Mouse (Mus musculus): ENCODE measurements around the gene Rtn2.

Gene Rtn2

GRCm38 (mm10) chr7:19282385-19282784, at the start of gene Rtn2:
Rtn2 (plus strand) TSS chr7:19282624.
- DNase-seq (ENCODE audit: low read depth, low spot score), result peak; percentile 95

GRCm38 (mm10) chr7:19234652-19235051, 47.8 kb upstream of the Rtn2 start:
- no peak for DNase-seq (ENCODE audit: low read depth, low spot score)

GRCm38 (mm10) chr7:19235092-19235671, 47.2 kb upstream of the Rtn2 start:
- DNase-seq (ENCODE audit: low read depth, low spot score), result no peak

GRCm38 (mm10) chr7:19236411-19236810, 46.0 kb upstream of the Rtn2 start:
- no peak for DNase-seq (ENCODE audit: low read depth, low spot score)

GRCm38 (mm10) chr7:19238344-19238743, 44.1 kb upstream of the Rtn2 start:
- DNase-seq (ENCODE audit: low read depth, low spot score), result no peak

GRCm38 (mm10) chr7:19239423-19239822, 43.0 kb upstream of the Rtn2 start:
- DNase-seq (ENCODE audit: low read depth, low spot score), result peak; percentile 91

GRCm38 (mm10) chr7:19239986-19240385, 42.4 kb upstream of the Rtn2 start:
- DNase-seq (ENCODE audit: low read depth, low spot score), result no peak

GRCm38 (mm10) chr7:19240905-19241463, 41.4 kb upstream of the Rtn2 start:
- no peak for DNase-seq (ENCODE audit: low read depth, low spot score)

- no peak for DNase-seq (ENCODE audit: low read depth, low spot score)
Observed at GRCm38 (mm10) chr7:19242005-19242404, 40.4 kb upstream of the Rtn2 start.

GRCm38 (mm10) chr7:19243858-19244257, 38.6 kb upstream of the Rtn2 start:
- DNase-seq (ENCODE audit: low read depth, low spot score), result no peak

GRCm38 (mm10) chr7:19245083-19245482, 37.3 kb upstream of the Rtn2 start:
- DNase-seq (ENCODE audit: low read depth, low spot score), result no peak

GRCm38 (mm10) chr7:19246855-19247254, 35.6 kb upstream of the Rtn2 start:
- no peak for DNase-seq (ENCODE audit: low read depth, low spot score)

GRCm38 (mm10) chr7:19247511-19247910, 34.9 kb upstream of the Rtn2 start:
- DNase-seq (ENCODE audit: low read depth, low spot score), result no peak

GRCm38 (mm10) chr7:19252078-19252477, 30.3 kb upstream of the Rtn2 start:
- no peak for DNase-seq (ENCODE audit: low read depth, low spot score)

GRCm38 (mm10) chr7:19253437-19253836, 29.0 kb upstream of the Rtn2 start:
- DNase-seq (ENCODE audit: low read depth, low spot score), result no peak

- peak; percentile 50 for DNase-seq (ENCODE audit: low read depth, low spot score)
Observed at GRCm38 (mm10) chr7:19255395-19255794, 27.0 kb upstream of the Rtn2 start.

- peak; percentile 64 for DNase-seq (ENCODE audit: low read depth, low spot score)
Observed at GRCm38 (mm10) chr7:19256567-19256966, 25.9 kb upstream of the Rtn2 start.

- peak; percentile 98 for DNase-seq (ENCODE audit: low read depth, low spot score)
Observed at GRCm38 (mm10) chr7:19257390-19258022, 24.9 kb upstream of the Rtn2 start.

GRCm38 (mm10) chr7:19258336-19258735, 24.1 kb upstream of the Rtn2 start:
- DNase-seq (ENCODE audit: low read depth, low spot score), result no peak

- DNase-seq (ENCODE audit: low read depth, low spot score), result no peak
Observed at GRCm38 (mm10) chr7:19265147-19265546, 17.3 kb upstream of the Rtn2 start.

- DNase-seq (ENCODE audit: low read depth, low spot score), result no peak
Observed at GRCm38 (mm10) chr7:19265928-19266822, 16.2 kb upstream of the Rtn2 start.

- peak; percentile 76 for DNase-seq (ENCODE audit: low read depth, low spot score)
Observed at GRCm38 (mm10) chr7:19267051-19267450, 15.4 kb upstream of the Rtn2 start.

Measured in ZHBTc4 (cell line).